Mouse (Mus musculus): ENCODE data around the gene Gm14214. TPM values are rescaled to one million over a fixed set of nuclear protein-coding genes. Genes with fewer than 3 reads are reported as not detected.

The Gm14214 gene
- polyA plus RNA-seq, 1 experiment = not detected

GRCm38 (mm10) chr2:154782361-154782760, 12.5 kb upstream of the Gm14214 start:
- TF ChIP-seq GATA1 (IDR thresholded peaks at IDR 0.05; ENCODE audit: borderline replicate concordance, low read length) = no peak
- TF ChIP-seq FLI1 (IDR thresholded peaks at IDR 0.05; ENCODE audit: low read length) = no peak
- H3K36me3 ChIP-seq (replicated peaks; ENCODE audit: low read length) = no peaks in the 10 kb centered on the region
- H3K4me1 ChIP-seq = peaks cover 24% of the 10 kb centered on the region
- H3K27me3 ChIP-seq (replicated peaks) = peaks cover 46% of the 10 kb centered on the region
- no peaks in the 10 kb centered on the region for H3K9me3 ChIP-seq
- no peak overlapping the region for H3K4me3 ChIP-seq (replicated peaks)

- H3K9me3 ChIP-seq = no peaks in the 10 kb centered on the region
- H3K36me3 ChIP-seq (replicated peaks; ENCODE audit: low read length) = no peaks in the 10 kb centered on the region
- peaks cover 12% of the 10 kb centered on the region for H3K4me1 ChIP-seq
- H3K4me3 ChIP-seq (replicated peaks) = no peak overlapping the region
- H3K27me3 ChIP-seq (replicated peaks) = peaks cover 44% of the 10 kb centered on the region
- TF ChIP-seq GATA1 (IDR thresholded peaks at IDR 0.05; ENCODE audit: borderline replicate concordance, low read length) (no peak), FLI1 (IDR thresholded peaks at IDR 0.05; ENCODE audit: low read length) (no peak)
Observed at GRCm38 (mm10) chr2:154779648-154780047, 9.8 kb upstream of the Gm14214 start.

DNA sequence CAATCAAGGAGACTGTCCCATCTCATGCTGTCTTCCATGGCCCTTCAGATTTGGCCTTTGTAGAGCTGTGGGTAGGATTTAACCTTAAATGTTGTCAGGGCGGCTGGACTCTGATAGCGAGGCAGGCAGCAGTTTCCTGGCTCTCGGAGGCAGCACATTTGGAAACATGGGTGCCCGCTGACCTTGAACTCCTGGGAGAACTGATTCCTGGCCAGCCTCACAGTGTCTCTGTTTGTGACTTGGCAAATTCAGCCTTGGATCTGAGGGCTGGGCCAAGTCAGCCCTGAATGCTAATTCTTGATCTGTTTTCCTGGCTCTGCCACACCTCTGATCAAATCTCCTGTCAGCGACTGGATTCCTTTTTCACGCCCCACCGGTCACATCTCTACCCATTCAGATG, 6.7 kb upstream of the Gm14214 start:
- H3K36me3 ChIP-seq (replicated peaks; ENCODE audit: low read length) = no peaks in the 10 kb centered on the region
- TF ChIP-seq GATA1 (IDR thresholded peaks at IDR 0.05; ENCODE audit: borderline replicate concordance, low read length) (no peak), FLI1 (IDR thresholded peaks at IDR 0.05; ENCODE audit: low read length) (no peak)
- H3K27me3 ChIP-seq (replicated peaks) = peaks cover 24% of the 10 kb centered on the region
- peaks cover 6% of the 10 kb centered on the region for H3K9me3 ChIP-seq
- peaks cover 12% of the 10 kb centered on the region for H3K4me1 ChIP-seq
- H3K4me3 ChIP-seq (replicated peaks) = no peak overlapping the region

- Histone ChIP-seq H3K4me1 (peaks cover 8% of the 10 kb centered on the region; the same call in 1 of the 2 replicates), H3K9me3 (peaks cover 6% of the 10 kb centered on the region), H3K27me3 (replicated peaks) (peaks cover 10% of the 10 kb centered on the region), H3K4me3 (replicated peaks) (no peak overlapping the region), H3K36me3 (replicated peaks; ENCODE audit: low read length) (no peaks in the 10 kb centered on the region)
- no peak for TF ChIP-seq FLI1 (IDR thresholded peaks at IDR 0.05; ENCODE audit: low read length)
- TF ChIP-seq GATA1 (IDR thresholded peaks at IDR 0.05; ENCODE audit: borderline replicate concordance, low read length) = no peak
Observed at GRCm38 (mm10) chr2:154774032-154774431, 4.2 kb upstream of the Gm14214 start.

DNA sequence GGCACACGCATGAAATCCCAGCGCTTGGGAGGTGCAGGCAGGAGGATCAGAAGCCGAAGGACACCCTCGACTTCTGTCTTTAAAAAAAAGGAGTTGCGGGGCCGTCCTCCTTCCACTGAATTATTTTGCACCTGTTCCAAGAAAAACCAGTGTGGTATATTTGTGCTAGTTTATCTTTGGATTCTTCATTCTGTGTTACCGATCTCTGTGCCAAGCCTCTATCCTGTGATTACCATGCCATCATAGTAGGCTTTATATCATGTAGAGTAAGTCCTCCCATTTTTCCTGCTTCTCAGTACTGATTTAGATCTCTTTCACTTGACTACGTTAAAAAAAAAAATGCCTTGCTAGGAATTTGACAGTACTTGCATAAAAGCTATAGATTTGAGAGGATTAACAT, 1.8 kb upstream of the Gm14214 start:
- H3K9me3 ChIP-seq = peaks cover 6% of the 10 kb centered on the region
- peaks cover 12% of the 10 kb centered on the region for H3K4me1 ChIP-seq
- TF ChIP-seq FLI1 (IDR thresholded peaks at IDR 0.05; ENCODE audit: low read length) = no peak
- no peak for TF ChIP-seq GATA1 (IDR thresholded peaks at IDR 0.05; ENCODE audit: borderline replicate concordance, low read length)
- no peaks in the 10 kb centered on the region for H3K36me3 ChIP-seq (replicated peaks; ENCODE audit: low read length)
- H3K4me3 ChIP-seq (replicated peaks) = no peak overlapping the region
- H3K27me3 ChIP-seq (replicated peaks) = peaks cover 3% of the 10 kb centered on the region

DNA sequence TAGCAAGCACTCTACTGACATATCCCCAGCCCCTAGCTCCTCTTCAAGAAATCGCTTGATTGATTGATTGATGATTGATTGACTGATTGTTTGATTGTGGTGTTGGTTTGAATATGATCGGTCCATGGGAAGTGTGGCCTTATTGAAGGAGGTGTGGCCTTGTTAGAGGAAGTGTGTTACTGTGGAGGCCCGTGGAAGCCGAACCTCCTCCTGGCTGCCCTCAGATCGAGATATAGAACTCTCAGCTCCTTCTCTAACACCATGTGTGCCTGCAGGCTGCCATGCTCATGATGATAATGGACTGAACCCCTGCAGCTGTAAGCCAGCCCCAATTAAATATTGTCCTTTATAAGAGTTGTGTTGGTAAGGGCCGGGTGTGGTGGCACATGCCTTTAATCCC, 2.8 kb downstream of the Gm14214 start:
- no peak overlapping the region for H3K4me3 ChIP-seq (replicated peaks)
- H3K27me3 ChIP-seq (replicated peaks) = peaks cover 5% of the 10 kb centered on the region
- no peaks in the 10 kb centered on the region for H3K9me3 ChIP-seq
- TF ChIP-seq FLI1 (IDR thresholded peaks at IDR 0.05; ENCODE audit: low read length) (no peak), GATA1 (IDR thresholded peaks at IDR 0.05; ENCODE audit: borderline replicate concordance, low read length) (no peak)
- H3K36me3 ChIP-seq (replicated peaks; ENCODE audit: low read length) = no peaks in the 10 kb centered on the region
- H3K4me1 ChIP-seq = peaks cover 21% of the 10 kb centered on the region

GRCm38 (mm10) chr2:154765554-154766008, 4.2 kb downstream of the Gm14214 start:
- no peaks in the 10 kb centered on the region for H3K36me3 ChIP-seq (replicated peaks; ENCODE audit: low read length)
- peaks cover 16% of the 10 kb centered on the region for H3K27me3 ChIP-seq (replicated peaks)
- H3K4me3 ChIP-seq (replicated peaks) = no peak overlapping the region
- TF ChIP-seq FLI1 (IDR thresholded peaks at IDR 0.05; ENCODE audit: low read length) (no peak), GATA1 (IDR thresholded peaks at IDR 0.05; ENCODE audit: borderline replicate concordance, low read length) (no peak)
- no peaks in the 10 kb centered on the region for H3K9me3 ChIP-seq
- H3K4me1 ChIP-seq = peaks cover 21% of the 10 kb centered on the region

DNA sequence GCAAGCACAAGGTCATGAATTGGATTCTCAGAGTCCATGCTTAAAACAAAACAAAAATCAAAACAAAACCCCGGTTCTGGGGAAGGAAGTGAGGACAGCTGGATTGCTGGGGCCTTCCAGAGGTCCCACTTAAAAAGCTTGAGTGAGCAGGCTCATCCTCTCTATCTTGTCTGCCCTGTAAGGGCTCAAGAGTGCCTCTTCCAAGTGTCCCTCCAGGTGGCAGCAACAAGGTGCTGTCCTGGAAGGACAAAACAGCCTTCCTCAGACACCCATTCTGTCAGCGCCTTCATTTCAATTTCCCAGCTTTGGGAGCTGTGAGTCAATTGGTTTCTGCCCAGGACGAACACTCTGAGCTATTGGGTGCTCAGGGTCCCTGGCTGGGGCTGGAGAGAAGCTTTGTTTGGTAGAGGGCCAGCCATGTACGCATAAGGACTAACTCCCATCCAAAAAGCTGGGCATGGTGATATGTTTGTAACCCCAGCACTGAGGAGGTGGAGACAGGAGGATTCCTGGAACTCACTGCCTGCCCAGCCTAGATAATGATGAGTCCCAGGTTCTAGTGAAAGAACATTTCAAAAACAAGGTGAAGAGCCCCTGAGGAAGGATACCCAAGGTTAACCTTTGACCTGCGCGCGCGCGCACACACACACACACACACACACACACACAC, 4.9 kb downstream of the Gm14214 start:
- TF ChIP-seq FLI1 (IDR thresholded peaks at IDR 0.05; ENCODE audit: low read length) (no peak), GATA1 (IDR thresholded peaks at IDR 0.05; ENCODE audit: borderline replicate concordance, low read length) (no peak)
- no peak overlapping the region for H3K4me3 ChIP-seq (replicated peaks)
- H3K9me3 ChIP-seq = no peaks in the 10 kb centered on the region
- peaks cover 21% of the 10 kb centered on the region for H3K4me1 ChIP-seq
- no peaks in the 10 kb centered on the region for H3K36me3 ChIP-seq (replicated peaks; ENCODE audit: low read length)
- H3K27me3 ChIP-seq (replicated peaks) = peaks cover 19% of the 10 kb centered on the region

DNA sequence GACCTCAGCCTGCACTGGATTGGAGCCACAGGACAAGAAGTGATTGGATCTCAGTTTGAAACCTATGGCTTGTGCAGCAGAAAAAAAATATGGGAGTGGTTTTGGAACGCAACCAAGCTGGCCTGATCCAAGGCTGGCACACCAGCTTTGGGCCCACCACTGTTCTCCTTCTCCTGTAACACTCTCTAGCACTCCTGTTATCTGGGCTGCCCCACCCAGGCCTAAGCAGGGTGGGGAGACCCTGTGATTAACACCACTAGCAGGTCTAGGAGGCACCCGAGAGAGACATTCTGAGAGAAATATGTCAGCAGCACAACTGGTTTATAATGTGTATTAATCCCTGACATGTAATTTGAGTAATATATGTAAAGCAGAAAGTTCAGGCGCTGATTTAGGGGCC, 6.6 kb downstream of the Gm14214 start:
- no peak for TF ChIP-seq FLI1 (IDR thresholded peaks at IDR 0.05; ENCODE audit: low read length)
- no peak for TF ChIP-seq GATA1 (IDR thresholded peaks at IDR 0.05; ENCODE audit: borderline replicate concordance, low read length)

GRCm38 (mm10) chr2:154758454-154758853, 11.4 kb downstream of the Gm14214 start:
- no peaks in the 10 kb centered on the region for H3K9me3 ChIP-seq
- TF ChIP-seq FLI1 (IDR thresholded peaks at IDR 0.05; ENCODE audit: low read length) (no peak), GATA1 (IDR thresholded peaks at IDR 0.05; ENCODE audit: borderline replicate concordance, low read length) (no peak)
- H3K27me3 ChIP-seq (replicated peaks) = peaks cover 19% of the 10 kb centered on the region
- peaks cover 4% of the 10 kb centered on the region for H3K4me1 ChIP-seq
- H3K36me3 ChIP-seq (replicated peaks; ENCODE audit: low read length) = no peaks in the 10 kb centered on the region
- H3K4me3 ChIP-seq (replicated peaks) = no peak overlapping the region

More for the DNA sequence above, 6.6 kb downstream of the Gm14214 start:
- H3K36me3 ChIP-seq (replicated peaks; ENCODE audit: low read length) = no peaks in the 10 kb centered on the region
- H3K4me3 ChIP-seq (replicated peaks) = no peak overlapping the region
- peaks cover 19% of the 10 kb centered on the region for H3K27me3 ChIP-seq (replicated peaks)
- no peaks in the 10 kb centered on the region for H3K9me3 ChIP-seq
- H3K4me1 ChIP-seq = peaks cover 16% of the 10 kb centered on the region

Measured in megakaryocyte, embryonic 14.5 days (primary cell).